14 mouse cellular contexts compared by ENCODE assay signal in genomic region chr5:74305533-74306189, GRCm38 (mm10).
DNase-seq lines count a peak whose midpoint lies in the region; ATAC-seq and TF ChIP-seq lines count a peak whose summit lies in the region.
"Had no signal": no experiment of that assay in that cellular context is flagged by ENCODE, and none has a peak within 500 bp of the region (broad histone marks: within the 10 kb centered on the region; RNA-seq: fewer than 3 reads in every experiment).

No protein-coding gene starts in this region.

- H3K9ac ChIP-seq in embryonic facial prominence, embryonic 11.5 days (replicated peaks; ENCODE audit: low read length): no peak overlapping the region
- H3K9ac ChIP-seq in intestine, embryonic 14.5 days (ENCODE audit: low read length): no peak overlapping the region
- no peak overlapping the region for H3K9ac ChIP-seq in intestine, postnatal 0 days (ENCODE audit: low read depth, low read length)
- H3K9ac ChIP-seq in lung, embryonic 16.5 days (ENCODE audit: low read length): no peak overlapping the region
- no peak overlapping the region for H3K9ac ChIP-seq in stomach, postnatal 0 days (ENCODE audit: low read length)
- H3K9ac ChIP-seq: liver, embryonic 14.5 days; midbrain, embryonic 13.5 days had no signal

- no peaks in the 10 kb centered on the region for H3K36me3 ChIP-seq in embryonic facial prominence, embryonic 11.5 days (replicated peaks; ENCODE audit: control insufficient read depth, insufficient read depth, low read depth, low read length)
- H3K36me3 ChIP-seq in embryonic facial prominence, embryonic 10.5 days (replicated peaks): no peaks in the 10 kb centered on the region
- H3K36me3 ChIP-seq in intestine, embryonic 14.5 days (ENCODE audit: control insufficient read depth, insufficient read depth, low read length): no peaks in the 10 kb centered on the region
- no peaks in the 10 kb centered on the region for H3K36me3 ChIP-seq in intestine, postnatal 0 days (ENCODE audit: control insufficient read depth, insufficient read depth)
- H3K36me3 ChIP-seq in lung, embryonic 16.5 days (ENCODE audit: control insufficient read depth, insufficient read depth, low read length): no peaks in the 10 kb centered on the region
- no peaks in the 10 kb centered on the region for H3K36me3 ChIP-seq in stomach, postnatal 0 days (ENCODE audit: control insufficient read depth, insufficient read depth, low read length)
- H3K36me3 ChIP-seq: hindbrain, embryonic 10.5 days; midbrain, embryonic 13.5 days had no signal

- no peaks in the 10 kb centered on the region for H3K4me1 ChIP-seq in embryonic facial prominence, embryonic 11.5 days (ENCODE audit: control insufficient read depth, insufficient read depth, low read length)
- peaks cover 11% of the 10 kb centered on the region for H3K4me1 ChIP-seq in embryonic facial prominence, embryonic 10.5 days
- peaks cover 8% of the 10 kb centered on the region for H3K4me1 ChIP-seq in intestine, embryonic 14.5 days (replicated peaks; ENCODE audit: control insufficient read depth, insufficient read depth, low read length)
- 0 out of 2 replicates have a peak, but pooled peaks cover 3% of the 10 kb centered on the region for H3K4me1 ChIP-seq in intestine, postnatal 0 days (replicated peaks; ENCODE audit: control insufficient read depth, insufficient read depth, low read length)
- peaks cover 23% of the 10 kb centered on the region for H3K4me1 ChIP-seq in lung, embryonic 16.5 days (replicated peaks; ENCODE audit: control insufficient read depth, insufficient read depth, low read length)
- H3K4me1 ChIP-seq in stomach, postnatal 0 days (replicated peaks; ENCODE audit: control insufficient read depth, insufficient read depth): no peaks in the 10 kb centered on the region
- H3K4me1 ChIP-seq: midbrain, embryonic 13.5 days had no signal

- no peaks in the 10 kb centered on the region for H3K27me3 ChIP-seq in embryonic facial prominence, embryonic 11.5 days (ENCODE audit: control insufficient read depth, insufficient read depth, low read length)
- no peaks in the 10 kb centered on the region for H3K27me3 ChIP-seq in embryonic facial prominence, embryonic 10.5 days (replicated peaks; ENCODE audit: low read depth, poor library complexity, severe bottlenecking)
- no peaks in the 10 kb centered on the region for H3K27me3 ChIP-seq in intestine, embryonic 14.5 days (replicated peaks; ENCODE audit: control insufficient read depth, insufficient read depth, low read length)
- H3K27me3 ChIP-seq in intestine, postnatal 0 days (replicated peaks; ENCODE audit: control insufficient read depth, insufficient read depth, low read length): no peaks in the 10 kb centered on the region
- no peaks in the 10 kb centered on the region for H3K27me3 ChIP-seq in lung, embryonic 16.5 days (ENCODE audit: control insufficient read depth, insufficient read depth, low read depth, low read length)
- H3K27me3 ChIP-seq in stomach, postnatal 0 days (ENCODE audit: control insufficient read depth, insufficient read depth, low read length): no peaks in the 10 kb centered on the region

- H3K27ac ChIP-seq in embryonic facial prominence, embryonic 11.5 days (replicated peaks; ENCODE audit: low read depth, low read length): no peak overlapping the region
- H3K27ac ChIP-seq in embryonic facial prominence, embryonic 10.5 days (replicated peaks): no peak overlapping the region
- H3K27ac ChIP-seq in intestine, embryonic 14.5 days (ENCODE audit: low read depth): peak overlapping the region; percentile 18; the same call in 1 of the 2 replicates
- H3K27ac ChIP-seq in intestine, postnatal 0 days (ENCODE audit: low read depth, low read length): no peak overlapping the region
- peak overlapping the region; percentile 23; the same call in 1 of the 2 replicates for H3K27ac ChIP-seq in lung, embryonic 16.5 days (ENCODE audit: low read length)
- H3K27ac ChIP-seq in stomach, postnatal 0 days (replicated peaks): peak overlapping the region; percentile 49
- H3K27ac ChIP-seq: hindbrain, embryonic 10.5 days; liver, embryonic 14.5 days; macrophage; midbrain, embryonic 13.5 days had no signal

- TF ChIP-seq CTCF in intestine, postnatal 0 days (IDR thresholded peaks at IDR 0.05; ENCODE audit: low read depth): no peak
- no peak for TF ChIP-seq CTCF in stomach, postnatal 0 days (IDR thresholded peaks at IDR 0.05; ENCODE audit: low read depth)

- WGBS in embryonic facial prominence, embryonic 11.5 days: 56% methylated on average over 4 of the region's 4 CpGs
- WGBS in embryonic facial prominence, embryonic 10.5 days: 64% methylated on average over 4 of the region's 4 CpGs
- 44% methylated on average over 4 of the region's 4 CpGs for WGBS in intestine, embryonic 14.5 days
- 73% methylated on average over 4 of the region's 4 CpGs for WGBS in intestine, postnatal 0 days
- 56% methylated on average over 4 of the region's 4 CpGs for WGBS in lung, embryonic 16.5 days
- 63% methylated on average over 4 of the region's 4 CpGs for WGBS in stomach, postnatal 0 days

- no peak overlapping the region for H3K4me2 ChIP-seq in embryonic facial prominence, embryonic 11.5 days (ENCODE audit: low read depth, low read length)
- H3K4me2 ChIP-seq in intestine, embryonic 14.5 days (ENCODE audit: low read length): no peak overlapping the region
- H3K4me2 ChIP-seq in intestine, postnatal 0 days (replicated peaks; ENCODE audit: low read depth): no peak overlapping the region
- H3K4me2 ChIP-seq in lung, embryonic 16.5 days (ENCODE audit: low read depth, low read length): no peak overlapping the region
- H3K4me2 ChIP-seq in stomach, postnatal 0 days (replicated peaks; ENCODE audit: low read depth): no peak overlapping the region
- H3K4me2 ChIP-seq: midbrain, embryonic 13.5 days had no signal

- peak; percentile 39 for DNase-seq in embryonic facial prominence, embryonic 11.5 days (ENCODE audit: low spot score)
- no peak for DNase-seq in embryonic facial prominence, embryonic 10.5 days (ENCODE audit: low spot score)
- DNase-seq in intestine, embryonic 14.5 days (ENCODE audit: low spot score): no peak
- no peak for DNase-seq in lung, postnatal 36 days
- no peak for DNase-seq in stomach, postnatal 0 days (ENCODE audit: low spot score)
- DNase-seq: adrenal gland, postnatal 25 days; cerebellum, adult 8-10 months had no signal

- TF ChIP-seq EP300 in stomach, postnatal 0 days (optimal IDR thresholded peaks at IDR 0.05): no peak

- ATAC-seq in embryonic facial prominence, embryonic 11.5 days (replicated peaks; ENCODE audit: insufficient number of reproducible peaks, low FRiP score, low TSS enrichment, low read depth): no peak
- ATAC-seq in intestine, embryonic 14.5 days (replicated peaks; ENCODE audit: low FRiP score, low TSS enrichment, low read depth): no peak
- no peak for ATAC-seq in intestine, postnatal 0 days
- ATAC-seq in lung, embryonic 16.5 days (ENCODE audit: low read depth): no peak
- ATAC-seq in stomach, postnatal 0 days (ENCODE audit: low FRiP score, low TSS enrichment): no peak
- no peak for ATAC-seq in inflammation-experienced regulatory T-cells, adult 6 months
- ATAC-seq: midbrain, embryonic 13.5 days had no signal

- no peak overlapping the region for H3K4me3 ChIP-seq in embryonic facial prominence, embryonic 11.5 days (ENCODE audit: low read depth, low read length)
- no peak overlapping the region for H3K4me3 ChIP-seq in embryonic facial prominence, embryonic 10.5 days
- H3K4me3 ChIP-seq in intestine, embryonic 14.5 days (ENCODE audit: low read depth, low read length): no peak overlapping the region
- H3K4me3 ChIP-seq in intestine, postnatal 0 days (ENCODE audit: low read depth, low read length): no peak overlapping the region
- no peak overlapping the region for H3K4me3 ChIP-seq in lung, embryonic 16.5 days (ENCODE audit: low read length)
- H3K4me3 ChIP-seq in stomach, postnatal 0 days (ENCODE audit: low read depth, low read length): no peak overlapping the region
- H3K4me3 ChIP-seq: hindbrain, embryonic 10.5 days; midbrain, embryonic 13.5 days had no signal

- H3K9me3 ChIP-seq in embryonic facial prominence, embryonic 11.5 days (replicated peaks; ENCODE audit: control insufficient read depth, low read length): no peaks in the 10 kb centered on the region
- no peaks in the 10 kb centered on the region for H3K9me3 ChIP-seq in embryonic facial prominence, embryonic 10.5 days
- no peaks in the 10 kb centered on the region for H3K9me3 ChIP-seq in intestine, embryonic 14.5 days (ENCODE audit: control insufficient read depth, low read length)
- no peaks in the 10 kb centered on the region for H3K9me3 ChIP-seq in intestine, postnatal 0 days (ENCODE audit: control insufficient read depth)
- no peaks in the 10 kb centered on the region for H3K9me3 ChIP-seq in lung, embryonic 16.5 days (ENCODE audit: control insufficient read depth, low read length)
- H3K9me3 ChIP-seq in stomach, postnatal 0 days (ENCODE audit: control insufficient read depth, low read length): no peaks in the 10 kb centered on the region
- H3K9me3 ChIP-seq: hindbrain, embryonic 10.5 days; midbrain, embryonic 13.5 days had no signal

Comparison
In these comparisons a context has a peak if more than half of its experiments do, and no peak if none do; other contexts are left out.
1. H3K27ac ChIP-seq: peak in intestine, embryonic 14.5 days (single experiment), lung, embryonic 16.5 days (single experiment) and stomach, postnatal 0 days (single experiment); none in embryonic facial prominence, embryonic 11.5 days (single experiment), embryonic facial prominence, embryonic 10.5 days (single experiment) and intestine, postnatal 0 days (single experiment).